Mouse (Mus musculus) embryonic facial prominence, embryonic 14.5 days (tissue): ENCODE results near the gene Zmynd12. TPM values are rescaled to one million over a fixed set of nuclear protein-coding genes. Genes with fewer than 3 reads are reported as not detected.

ENCODE experiments used
- ATAC-seq: fragments of 200-750 bp; cut with Nextera tagmentation; 2 replicates; pipeline ENCODE4 v1.8.0; 2017; ENCODE audit warnings: low read depth, moderate number of reproducible peaks, moderate TSS enrichment
- DNase-seq: peaks from one replicate; pipeline ENCODE4 v3.0.0-alpha.2; 2015; ENCODE audit warnings: low spot score
- H3K27ac ChIP-seq: fragments of 300-500 bp; sonication (generic); replicated peaks from 2 replicates; pipeline ENCODE4 v1.5.1; 2014; ENCODE audit warnings: low read depth, mild to moderate bottlenecking, low read length, moderate library complexity
- H3K27me3 ChIP-seq: fragments of 300-500 bp; sonication (generic); replicated peaks from 2 replicates; pipeline ENCODE4 v1.6.1; 2014; ENCODE audit warnings: low read length; ENCODE audit not compliant: control insufficient read depth, insufficient read depth
- H3K36me3 ChIP-seq: fragments of 300-500 bp; sonication (generic); 2 replicates; pipeline ENCODE4 v1.6.1; 2014; ENCODE audit warnings: low read length, mixed read lengths; ENCODE audit not compliant: control insufficient read depth, insufficient read depth
- H3K4me1 ChIP-seq: fragments of 300-500 bp; sonication (generic); 2 replicates; pipeline ENCODE4 v1.6.1; 2014; ENCODE audit warnings: antibody characterized with exemption, low read length; ENCODE audit not compliant: control insufficient read depth, insufficient read depth
- H3K4me2 ChIP-seq: fragments of 300-500 bp; sonication (generic); 2 replicates; pipeline ENCODE4 v1.6.1; 2014; ENCODE audit warnings: low read depth, mild to moderate bottlenecking, low read length, moderate library complexity, mixed read lengths
- H3K4me3 ChIP-seq: fragments of 300-500 bp; sonication (generic); 2 replicates; pipeline ENCODE4 v1.5.1; 2014; ENCODE audit warnings: low read depth, mild to moderate bottlenecking, low read length
- H3K9ac ChIP-seq: fragments of 300-500 bp; sonication (generic); 2 replicates; pipeline ENCODE4 v1.6.1; 2014; ENCODE audit warnings: low read depth, mild to moderate bottlenecking, low read length, moderate library complexity, mixed read lengths
- H3K9me3 ChIP-seq: fragments of 300-500 bp; sonication (generic); 2 replicates; pipeline ENCODE4 v1.6.1; 2016; ENCODE audit warnings: low read length; ENCODE audit not compliant: control insufficient read depth
- WGBS: fragments of 180-500 bp; shearing (Covaris S2); extraction: QIAGEN DNeasy Blood & Tissue Kit; methylation state at CpG from one replicate; pipeline ENCODE4 v1.1.7; 2014; 5-methylcytosine and 5-hydroxymethylcytosine counted together
- polyA plus RNA-seq: library from polyadenylated mRNA; unstranded; fragments of >200 nt; fragmentation: Nextera tagmentation; extraction: Ambion mirVana; gene quantifications from 2 replicates; pipeline ENCODE4 v1.2.1, GENCODE M21; 2014

Gene Zmynd12
- polyA plus RNA-seq = 0.90 TPM in 1 of 2 replicates, not detected in the other

GRCm38 (mm10) chr4:119422294-119422964, at the start of gene Zmynd12, which contains the start of gene Ppcs:
Gene Zmynd12, plus strand, starts transcription at chr4:119422814.
Gene Ppcs, minus strand, starts transcription at chr4:119422420.
- under 1% methylated on average over 46 of the region's 52 CpGs for WGBS
- Histone ChIP-seq H3K9me3 (no peaks in the 10 kb centered on the region), H3K4me3 (peak within 1 kb of the TSS; percentile 63), H3K4me2 (peak within 1 kb of the TSS; percentile 79), H3K27me3 (no peaks in the 10 kb centered on the region), H3K4me1 (peaks cover 11% of the 10 kb centered on the region), H3K27ac (peak within 1 kb of the TSS; percentile 87), H3K9ac (peak within 1 kb of the TSS; percentile 75), H3K36me3 (no peaks in the 10 kb centered on the region)
- DNase-seq (peak; percentile 95), ATAC-seq (peak; percentile 96)

DNA sequence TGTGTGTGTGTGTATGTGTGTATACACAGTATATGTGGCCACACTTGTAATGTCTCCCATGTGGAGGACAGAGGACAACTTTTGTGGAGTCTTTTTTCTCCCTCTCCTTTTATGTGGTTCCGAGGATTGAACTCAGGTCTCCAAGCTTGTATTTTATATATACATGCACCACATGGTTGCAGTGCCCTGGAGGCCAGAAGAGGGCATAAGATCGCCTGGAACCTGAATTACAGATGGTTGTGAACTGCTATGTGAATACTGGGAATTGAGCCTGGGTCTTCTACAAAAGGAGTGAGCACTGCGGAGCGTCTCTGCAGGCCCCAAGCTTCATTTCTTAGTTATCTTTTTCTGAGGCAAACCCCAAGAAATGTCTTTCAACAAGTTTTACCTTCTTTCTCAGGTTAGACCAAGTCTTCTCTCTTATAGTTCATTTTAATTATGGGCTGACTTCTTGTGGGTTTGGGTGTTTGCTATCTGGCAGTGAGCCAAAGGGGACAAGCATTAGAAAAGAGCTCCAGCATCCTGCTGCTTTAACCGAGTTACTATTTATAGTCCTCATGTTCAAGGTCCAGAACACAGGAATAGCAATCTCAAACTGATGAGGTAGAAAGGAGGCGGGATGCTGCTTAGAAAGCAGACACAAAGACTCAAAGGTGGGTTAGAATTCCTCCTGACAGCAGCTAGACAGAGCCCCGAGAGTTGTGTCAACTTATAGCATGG, 41.0 kb upstream of the Zmynd12 start:
- ATAC-seq (no peak), DNase-seq (no peak)
- Histone ChIP-seq H3K4me2 (no peak overlapping the region), H3K36me3 (no peaks in the 10 kb centered on the region), H3K9me3 (no peaks in the 10 kb centered on the region), H3K4me3 (no peak overlapping the region), H3K9ac (no peak overlapping the region), H3K27ac (no peak overlapping the region), H3K4me1 (no peaks in the 10 kb centered on the region), H3K27me3 (no peaks in the 10 kb centered on the region)
- 71% methylated on average over 7 of the region's 7 CpGs for WGBS

DNA sequence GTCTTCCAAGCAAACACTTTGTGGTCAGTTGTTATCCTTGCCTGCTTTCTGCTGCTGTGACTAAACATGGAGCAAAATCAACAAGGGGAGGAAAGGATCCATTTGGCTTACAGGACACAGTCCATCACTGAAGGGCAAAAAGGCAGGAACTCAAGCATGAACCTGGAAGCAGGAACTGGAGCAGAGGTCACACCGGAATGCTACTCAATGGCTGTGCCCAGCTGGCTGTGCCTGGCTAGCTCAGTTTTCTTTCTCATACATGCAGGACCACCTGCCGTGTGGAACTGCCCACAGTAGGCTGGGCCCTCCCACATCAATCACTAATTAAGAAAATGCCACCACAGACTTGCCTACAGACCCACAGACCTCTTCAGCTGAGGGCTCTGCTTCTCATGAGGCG, 33.4 kb upstream of the Zmynd12 start:
- Histone ChIP-seq H3K27me3 (no peaks in the 10 kb centered on the region), H3K27ac (no peak overlapping the region), H3K36me3 (no peaks in the 10 kb centered on the region), H3K9me3 (peaks cover 10% of the 10 kb centered on the region; the same call in 1 of the 2 replicates), H3K4me3 (no peak overlapping the region), H3K9ac (no peak overlapping the region), H3K4me2 (no peak overlapping the region), H3K4me1 (no peaks in the 10 kb centered on the region)
- no peak for ATAC-seq
- WGBS = 52% methylated on average over 3 of the region's 3 CpGs
- DNase-seq = no peak

- Histone ChIP-seq H3K9me3 (peaks cover 10% of the 10 kb centered on the region; the same call in 1 of the 2 replicates), H3K9ac (no peak overlapping the region), H3K27me3 (no peaks in the 10 kb centered on the region), H3K4me1 (no peaks in the 10 kb centered on the region), H3K36me3 (no peaks in the 10 kb centered on the region), H3K4me3 (no peak overlapping the region), H3K4me2 (no peak overlapping the region), H3K27ac (no peak overlapping the region)
- ATAC-seq = no peak
- WGBS = 88% methylated on average over 1 of the region's 1 CpGs
- DNase-seq = no peak
Measured at GRCm38 (mm10) chr4:119390369-119390768, 32.2 kb upstream of the Zmynd12 start.

DNA sequence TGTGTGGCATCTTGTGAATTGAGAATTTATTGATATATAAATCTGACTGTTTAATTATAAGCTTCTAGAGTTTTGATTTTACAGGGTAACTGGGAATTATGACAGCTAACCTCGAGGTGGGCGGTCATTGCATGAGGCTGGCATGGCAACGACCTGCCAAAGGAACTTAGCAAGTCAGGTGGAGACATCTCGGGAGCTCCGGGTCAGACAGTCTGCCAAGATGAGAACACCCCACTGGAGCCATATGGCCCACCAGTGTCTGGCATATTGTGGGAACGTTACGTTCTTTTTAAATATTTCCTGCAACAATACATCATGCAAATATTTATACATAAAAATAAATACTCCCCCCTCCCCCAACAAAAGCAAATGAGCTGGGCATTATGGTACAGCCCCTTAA, 23.9 kb upstream of the Zmynd12 start:
- H3K9me3 ChIP-seq = peaks cover 17% of the 10 kb centered on the region
- WGBS = 76% methylated on average over 7 of the region's 7 CpGs
- no peak overlapping the region for H3K4me3 ChIP-seq
- no peaks in the 10 kb centered on the region for H3K4me1 ChIP-seq
- DNase-seq (no peak), ATAC-seq (no peak)
- no peaks in the 10 kb centered on the region for H3K36me3 ChIP-seq
- H3K27ac ChIP-seq = no peak overlapping the region
- no peak overlapping the region for H3K9ac ChIP-seq
- no peak overlapping the region for H3K4me2 ChIP-seq
- no peaks in the 10 kb centered on the region for H3K27me3 ChIP-seq

DNA sequence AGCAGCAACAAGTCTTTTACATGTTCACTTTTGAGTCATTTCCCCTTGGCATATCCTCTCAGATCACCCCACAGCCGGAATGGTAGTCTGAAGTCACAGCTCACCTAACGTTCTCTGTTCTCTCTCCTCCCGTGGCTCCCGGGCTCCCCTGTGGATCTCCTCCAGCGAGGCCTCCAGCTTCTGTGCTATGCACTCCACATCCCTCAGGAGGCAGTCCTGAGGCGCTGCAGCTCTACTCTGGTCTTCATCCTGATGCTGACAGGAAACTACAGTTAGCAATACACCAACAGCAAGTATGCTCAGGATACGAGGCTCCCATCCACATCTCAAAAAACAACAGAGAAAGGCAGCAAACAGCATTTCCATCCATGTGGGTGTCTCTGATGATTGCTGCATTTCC, 21.7 kb upstream of the Zmynd12 start:
- H3K9ac ChIP-seq = no peak overlapping the region
- DNase-seq (no peak), ATAC-seq (no peak)
- no peak overlapping the region for H3K27ac ChIP-seq
- H3K27me3 ChIP-seq = no peaks in the 10 kb centered on the region
- no peaks in the 10 kb centered on the region for H3K36me3 ChIP-seq
- H3K4me1 ChIP-seq = no peaks in the 10 kb centered on the region
- no peak overlapping the region for H3K4me2 ChIP-seq
- no peak overlapping the region for H3K4me3 ChIP-seq
- H3K9me3 ChIP-seq = peaks cover 18% of the 10 kb centered on the region
- WGBS = 60% methylated on average over 7 of the region's 7 CpGs

- ATAC-seq (no peak), DNase-seq (no peak)
- 89% methylated on average over 2 of the region's 2 CpGs for WGBS
- Histone ChIP-seq H3K36me3 (no peaks in the 10 kb centered on the region), H3K9ac (no peak overlapping the region), H3K9me3 (peaks cover 24% of the 10 kb centered on the region), H3K27ac (no peak overlapping the region), H3K4me1 (no peaks in the 10 kb centered on the region), H3K4me3 (no peak overlapping the region), H3K27me3 (no peaks in the 10 kb centered on the region), H3K4me2 (no peak overlapping the region)
Measured at GRCm38 (mm10) chr4:119403431-119403830, 19.2 kb upstream of the Zmynd12 start.

DNA sequence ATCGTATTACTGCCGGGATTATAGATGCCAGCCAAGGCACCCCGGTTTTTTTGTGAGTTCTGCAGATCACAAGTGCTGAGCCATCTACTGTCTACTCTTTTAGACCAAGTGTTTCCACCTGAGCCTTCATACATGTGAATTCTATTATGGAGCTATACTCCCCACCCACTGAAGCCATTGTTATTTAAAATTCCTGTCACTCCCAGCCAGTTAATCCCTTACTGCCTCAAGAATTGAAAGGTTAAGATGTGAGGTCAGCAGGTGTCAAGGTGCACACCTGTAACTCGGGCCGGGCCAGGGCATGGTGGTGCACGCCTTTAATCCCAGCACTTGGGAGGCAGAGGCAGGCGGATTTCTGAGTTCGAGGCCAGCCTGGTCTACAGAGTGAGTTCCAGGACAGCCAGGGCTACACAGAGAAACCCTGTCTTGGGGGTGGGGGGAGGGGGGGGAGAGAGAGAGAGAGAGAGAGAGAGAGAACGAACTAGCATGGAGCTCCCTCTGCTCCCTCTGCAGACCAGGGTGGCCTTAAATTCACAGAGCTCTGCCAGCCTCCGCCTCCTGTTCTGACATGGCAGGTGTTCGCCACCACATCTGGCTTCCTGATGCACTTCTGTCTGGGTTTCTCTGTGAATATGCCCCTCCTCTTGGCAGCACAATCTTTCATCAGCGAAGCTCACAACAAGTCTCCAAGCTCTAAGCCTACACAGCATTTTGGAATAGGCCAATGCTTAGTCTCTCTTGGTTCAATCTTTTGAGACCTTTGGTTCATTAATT, 10.6 kb upstream of the Zmynd12 start:
- Histone ChIP-seq H3K4me1 (peaks cover 7% of the 10 kb centered on the region), H3K9ac (no peak overlapping the region), H3K9me3 (0 out of 2 replicates have a peak, but pooled peaks cover 6% of the 10 kb centered on the region), H3K4me3 (no peak overlapping the region), H3K36me3 (no peaks in the 10 kb centered on the region), H3K4me2 (no peak overlapping the region), H3K27me3 (no peaks in the 10 kb centered on the region), H3K27ac (no peak overlapping the region)
- ATAC-seq (no peak), DNase-seq (no peak)
- 62% methylated on average over 10 of the region's 12 CpGs for WGBS
